Mouse (Mus musculus) hindbrain, postnatal 0 days (tissue): ENCODE measurements at regions not wholly inside any gene's neighbourhood (a gene's known extent, or its start where the extent isn't known, plus 50 kb on each side); places are given as distances from the start of the nearest gene placed in this dataset.

Experiments used
- ATAC-seq: fragments of 200-750 bp; cut with Nextera tagmentation; 2 replicates; pipeline ENCODE4 v1.8.0; 2017; ENCODE audit warnings: mild to moderate bottlenecking, moderate TSS enrichment, moderate library complexity
- DNase-seq: peaks from one replicate; pipeline ENCODE4 v3.0.0-alpha.2; 2015; ENCODE audit warnings: low spot score
- H3K27ac ChIP-seq: fragments of 300-500 bp; sonication (generic); 2 replicates; pipeline ENCODE4 v1.5.1; 2014; ENCODE audit warnings: mild to moderate bottlenecking
- H3K27me3 ChIP-seq: fragments of 300-500 bp; sonication (generic); 2 replicates; pipeline ENCODE4 v1.6.1; 2014; ENCODE audit warnings: low read length, mixed read lengths; ENCODE audit not compliant: insufficient read depth
- H3K36me3 ChIP-seq: fragments of 300-500 bp; sonication (generic); 2 replicates; pipeline ENCODE4 v1.6.1; 2014; ENCODE audit warnings: low read length, mixed read lengths; ENCODE audit not compliant: insufficient read depth
- H3K4me1 ChIP-seq: fragments of 300-500 bp; sonication (generic); 2 replicates; pipeline ENCODE4 v1.6.1; 2014; ENCODE audit warnings: antibody characterized with exemption, low read length, mixed read lengths; ENCODE audit not compliant: insufficient read depth
- H3K4me2 ChIP-seq: fragments of 300-500 bp; sonication (generic); 2 replicates; pipeline ENCODE4 v1.6.1; 2014; ENCODE audit warnings: low read depth, mild to moderate bottlenecking, low read length, moderate library complexity, mixed read lengths
- H3K4me3 ChIP-seq: fragments of 300-500 bp; sonication (generic); 2 replicates; pipeline ENCODE4 v1.5.1; 2014; ENCODE audit warnings: low read length
- H3K9ac ChIP-seq: fragments of 300-500 bp; sonication (generic); replicated peaks from 2 replicates; pipeline ENCODE4 v1.6.1; 2014; ENCODE audit warnings: mild to moderate bottlenecking, low read length, moderate library complexity, mixed read lengths
- H3K9me3 ChIP-seq: fragments of 300-500 bp; sonication (generic); 2 replicates; pipeline ENCODE4 v1.6.1; 2016; ENCODE audit warnings: low read length, mixed read lengths
- CTCF ChIP-seq: IDR thresholded peaks from 2 replicates; pipeline ENCODE4 v1.5.1; 2016; ENCODE audit warnings: antibody characterized with exemption, control low read depth, low read depth
- WGBS: fragments of 180-500 bp; shearing (Covaris S2); extraction: QIAGEN DNeasy Blood & Tissue Kit; methylation state at CpG from one replicate; pipeline ENCODE4 v1.1.7; 2014; 5-methylcytosine and 5-hydroxymethylcytosine counted together

DNA sequence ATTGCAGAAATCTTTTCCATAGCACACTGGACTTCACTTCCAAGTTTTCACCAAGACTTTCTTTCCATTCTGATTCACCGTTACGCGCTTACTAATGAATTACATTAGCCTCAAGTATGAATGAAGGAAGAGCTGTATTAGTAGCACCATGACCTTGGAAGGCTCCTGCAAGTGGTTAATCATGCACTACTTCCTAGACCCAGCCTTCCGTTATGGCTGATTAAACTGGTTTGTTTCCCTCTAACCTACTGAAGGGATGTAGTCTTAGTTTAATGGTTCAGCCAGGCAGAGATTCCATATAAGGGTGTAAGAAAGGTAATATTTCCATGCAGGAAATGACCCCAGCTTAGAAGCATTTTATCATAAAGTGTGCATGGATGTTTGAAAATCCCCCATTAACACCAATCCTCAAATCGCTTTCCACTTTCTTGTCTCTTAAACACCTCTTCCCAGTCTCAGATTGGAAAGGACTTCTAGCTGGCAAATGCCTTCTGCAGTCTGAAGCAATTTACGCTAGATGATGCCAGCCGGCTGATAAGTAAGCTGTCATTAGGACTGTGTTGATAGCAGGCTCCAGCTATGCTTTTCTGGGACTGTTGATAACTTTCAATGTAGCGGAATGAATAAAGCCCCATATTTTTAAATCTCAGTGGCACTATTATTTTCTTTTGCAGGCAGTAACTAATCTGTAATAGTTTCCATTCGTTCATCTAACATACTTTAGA, 215.6 kb upstream of the Bmp2 start:
- no peak for ATAC-seq
- Histone ChIP-seq H3K36me3 (no peaks in the 10 kb centered on the region), H3K4me3 (no peak overlapping the region), H3K9me3 (no peaks in the 10 kb centered on the region), H3K4me1 (no peaks in the 10 kb centered on the region), H3K4me2 (no peak overlapping the region), H3K27ac (no peak overlapping the region), H3K9ac (no peak overlapping the region), H3K27me3 (no peaks in the 10 kb centered on the region)
- WGBS = 85% methylated on average over 9 of the region's 9 CpGs
- DNase-seq = no peak
- TF ChIP-seq CTCF = no peak

DNA sequence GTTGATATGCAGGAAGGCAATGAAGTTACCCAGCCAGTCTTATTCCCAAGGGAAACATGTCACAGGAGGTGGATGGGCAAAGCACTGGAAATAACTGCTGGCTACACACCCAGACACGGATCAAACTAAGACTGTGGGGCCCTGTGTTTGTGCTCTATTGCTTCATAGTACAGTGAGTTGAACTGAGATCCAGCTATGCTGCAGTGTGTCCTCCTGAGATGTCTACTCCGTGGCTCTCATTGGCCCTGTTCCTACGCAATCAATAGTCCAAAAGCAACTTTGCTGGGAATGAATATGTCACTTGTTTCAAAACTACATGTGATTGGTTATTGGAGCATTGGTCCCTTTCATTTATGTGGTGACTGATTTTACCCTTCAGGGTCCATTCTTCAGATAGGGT, 213.8 kb upstream of the Bmp2 start:
- H3K9ac ChIP-seq = no peak overlapping the region
- no peaks in the 10 kb centered on the region for H3K27me3 ChIP-seq
- DNase-seq (no peak), ATAC-seq (no peak)
- no peak overlapping the region for H3K4me3 ChIP-seq
- H3K9me3 ChIP-seq = no peaks in the 10 kb centered on the region
- no peak for TF ChIP-seq CTCF
- H3K36me3 ChIP-seq = no peaks in the 10 kb centered on the region
- no peaks in the 10 kb centered on the region for H3K4me1 ChIP-seq
- H3K27ac ChIP-seq = no peak overlapping the region
- no peak overlapping the region for H3K4me2 ChIP-seq
- 75% methylated on average over 3 of the region's 3 CpGs for WGBS

DNA sequence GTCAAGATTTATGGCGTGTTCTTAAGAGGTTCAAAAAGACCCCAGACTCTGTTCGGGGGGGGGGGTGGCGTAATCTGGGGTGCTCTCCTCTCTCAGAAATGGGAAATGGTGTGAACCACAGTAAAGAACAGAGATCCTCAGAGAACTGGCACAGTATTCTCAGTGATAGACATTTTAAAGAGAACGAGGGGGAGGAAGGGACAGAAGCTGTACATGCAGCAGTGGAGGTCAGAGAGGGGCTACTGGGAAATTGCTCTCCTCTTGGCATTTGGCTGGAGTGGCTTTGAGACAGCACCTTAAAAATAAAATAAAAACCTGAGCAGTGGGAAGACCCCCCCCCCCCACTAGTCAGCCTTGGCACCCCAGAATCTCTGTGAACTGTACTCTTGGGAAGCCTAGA, 210.6 kb upstream of the Bmp2 start:
- DNase-seq = no peak
- TF ChIP-seq CTCF = no peak
- Histone ChIP-seq H3K4me1 (0 out of 2 replicates have a peak, but pooled peaks cover 5% of the 10 kb centered on the region), H3K9me3 (no peaks in the 10 kb centered on the region), H3K27ac (no peak overlapping the region), H3K4me2 (no peak overlapping the region), H3K4me3 (no peak overlapping the region), H3K36me3 (no peaks in the 10 kb centered on the region), H3K9ac (no peak overlapping the region), H3K27me3 (no peaks in the 10 kb centered on the region)
- WGBS = 87% methylated on average over 4 of the region's 4 CpGs
- no peak for ATAC-seq

DNA sequence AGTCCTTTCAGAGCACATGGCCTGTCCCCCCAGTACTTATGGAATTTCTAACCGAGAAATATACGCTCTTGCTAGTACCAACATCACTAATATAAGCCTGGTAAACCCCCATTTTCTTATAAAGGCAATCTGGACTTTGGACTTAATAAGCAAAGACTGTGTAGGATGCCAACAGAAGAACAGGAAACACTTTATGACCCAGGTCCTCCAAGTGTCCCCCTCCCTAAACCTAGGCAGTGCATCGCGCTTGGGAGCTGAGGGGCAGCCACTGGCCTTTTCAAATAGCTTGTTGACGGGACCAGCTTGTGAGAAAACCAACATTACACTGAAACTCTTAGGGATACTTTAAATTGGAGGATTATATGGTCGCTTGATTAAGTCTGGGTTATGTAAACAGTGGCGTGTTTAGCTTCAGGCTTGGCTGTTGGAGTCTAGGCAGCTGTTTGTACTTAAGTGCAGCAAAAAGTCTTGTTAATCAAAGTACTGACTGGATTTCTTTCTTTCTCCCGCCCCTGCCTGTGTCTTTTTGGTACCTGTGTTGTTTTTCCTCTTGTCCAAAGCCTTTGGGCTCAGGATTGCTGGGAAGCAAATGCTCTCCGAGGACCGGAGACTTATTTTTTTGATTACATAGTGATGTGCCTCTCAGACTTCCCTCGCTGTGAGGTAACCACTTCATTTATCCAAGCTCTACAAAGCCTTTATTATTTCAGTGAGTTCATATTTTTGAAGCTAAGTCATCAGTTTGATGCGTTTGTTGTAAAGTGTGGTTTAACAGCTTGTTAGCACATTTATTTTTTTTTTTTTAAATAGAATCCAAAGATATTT, 205.8 kb upstream of the Bmp2 start:
- Histone ChIP-seq H3K36me3 (no peaks in the 10 kb centered on the region), H3K27me3 (no peaks in the 10 kb centered on the region), H3K9ac (no peak overlapping the region), H3K9me3 (no peaks in the 10 kb centered on the region), H3K4me3 (no peak overlapping the region), H3K4me2 (no peak overlapping the region), H3K4me1 (0 out of 2 replicates have a peak, but pooled peaks cover 6% of the 10 kb centered on the region), H3K27ac (no peak overlapping the region)
- TF ChIP-seq CTCF = no peak
- DNase-seq (no peak), ATAC-seq (no peak)
- 47% methylated on average over 12 of the region's 12 CpGs for WGBS

DNA sequence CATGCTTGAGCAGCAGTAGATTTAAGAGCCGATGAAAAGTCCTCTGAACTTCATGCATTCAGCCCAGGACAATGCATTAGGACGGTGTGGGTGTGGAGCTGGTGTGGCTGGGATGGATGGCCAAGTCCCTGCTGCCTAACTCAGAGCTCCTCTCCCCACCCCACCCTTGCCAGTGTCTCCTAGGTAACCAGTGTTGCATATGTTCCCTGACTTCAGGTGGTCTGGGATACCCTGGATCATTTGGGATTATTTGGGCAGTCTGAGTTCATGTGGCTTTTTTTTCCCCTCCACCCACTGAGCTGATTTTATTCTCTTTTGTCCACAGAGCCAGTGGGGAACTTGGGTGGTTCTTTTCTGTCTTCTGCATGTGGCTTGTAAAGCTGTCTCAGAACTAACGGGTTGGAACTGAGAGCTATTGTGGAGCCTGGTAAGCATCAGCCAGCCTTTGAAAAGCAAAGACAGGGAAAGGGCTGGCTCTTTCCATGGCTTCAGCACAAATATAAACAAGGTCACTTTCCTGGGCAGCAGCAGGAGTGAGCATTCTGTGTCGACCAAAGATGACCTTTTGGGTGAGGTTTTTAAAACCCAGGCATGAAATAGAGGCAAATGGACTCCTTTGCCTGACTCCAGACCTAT, 205.1 kb upstream of the Bmp2 start:
- 0 out of 2 replicates have a peak, but pooled peaks cover 6% of the 10 kb centered on the region for H3K4me1 ChIP-seq
- no peak for TF ChIP-seq CTCF
- H3K27ac ChIP-seq = no peak overlapping the region
- 6% methylated on average over 4 of the region's 4 CpGs for WGBS
- H3K27me3 ChIP-seq = no peaks in the 10 kb centered on the region
- H3K4me2 ChIP-seq = no peak overlapping the region
- no peaks in the 10 kb centered on the region for H3K9me3 ChIP-seq
- ATAC-seq (peak; percentile 69; the same call in 1 of the 2 replicates), DNase-seq (peak; percentile 20)
- no peak overlapping the region for H3K9ac ChIP-seq
- H3K36me3 ChIP-seq = no peaks in the 10 kb centered on the region
- H3K4me3 ChIP-seq = no peak overlapping the region

DNA sequence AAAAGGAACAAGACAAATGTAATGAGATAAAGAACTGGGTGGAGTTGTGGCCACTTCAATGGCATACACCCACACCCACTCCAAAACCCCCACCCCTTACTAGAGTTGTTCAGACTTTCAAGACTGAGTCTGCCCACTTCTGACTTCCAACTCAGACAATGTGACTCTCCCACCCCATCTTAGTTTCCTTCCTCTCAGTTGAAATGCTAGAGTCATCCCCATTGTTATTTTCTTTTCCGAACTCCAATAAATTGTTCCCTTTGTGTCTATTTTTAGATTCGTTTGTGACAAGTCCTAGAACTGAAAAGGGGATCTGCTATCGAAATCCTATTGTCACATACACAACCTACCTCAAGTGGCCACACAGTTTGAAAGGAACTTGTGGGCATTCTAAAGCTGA, 200.7 kb upstream of the Bmp2 start:
- H3K27ac ChIP-seq = no peak overlapping the region
- H3K27me3 ChIP-seq = no peaks in the 10 kb centered on the region
- no peak for DNase-seq
- 0 out of 2 replicates have a peak, but pooled peaks cover 1% of the 10 kb centered on the region for H3K4me1 ChIP-seq
- TF ChIP-seq CTCF = no peak
- H3K9ac ChIP-seq = no peak overlapping the region
- no peak for ATAC-seq
- H3K36me3 ChIP-seq = no peaks in the 10 kb centered on the region
- no peak overlapping the region for H3K4me2 ChIP-seq
- H3K4me3 ChIP-seq = no peak overlapping the region
- WGBS = 75% methylated on average over 3 of the region's 3 CpGs
- H3K9me3 ChIP-seq = no peaks in the 10 kb centered on the region
